Comparison of ENCODE assay signal across 12 mouse cellular contexts in genomic region chr10:82958218-82958761, GRCm38 (mm10). TPM values are rescaled to one million over a fixed set of nuclear protein-coding genes. Genes with fewer than 3 reads are reported as not detected.
A peak's percentile ranks its signal among the peaks of the same experiment; 100 is the strongest.
DNase-seq lines count a peak whose midpoint lies in the region; ATAC-seq and TF ChIP-seq lines count a peak whose summit lies in the region.
"Had no signal": no experiment of that assay in that cellular context is flagged by ENCODE, and none has a peak within 500 bp of the region (broad histone marks: within the 10 kb centered on the region; RNA-seq: fewer than 3 reads in every experiment).

No protein-coding gene starts in this region.

- no peaks in the 10 kb centered on the region for H3K27me3 ChIP-seq in lung, embryonic 14.5 days (ENCODE audit: insufficient read depth, low read length)
- no peaks in the 10 kb centered on the region for H3K27me3 ChIP-seq in midbrain, embryonic 15.5 days (replicated peaks)
- H3K27me3 ChIP-seq: neural tube, embryonic 13.5 days had no signal

- no peak overlapping the region for H3K9ac ChIP-seq in lung, embryonic 14.5 days
- H3K9ac ChIP-seq in midbrain, embryonic 15.5 days: no peak overlapping the region
- H3K9ac ChIP-seq: neural tube, embryonic 13.5 days had no signal

- H3K36me3 ChIP-seq in lung, embryonic 14.5 days (ENCODE audit: insufficient read depth): no peaks in the 10 kb centered on the region
- H3K36me3 ChIP-seq in midbrain, embryonic 15.5 days (replicated peaks): no peaks in the 10 kb centered on the region
- H3K36me3 ChIP-seq: midbrain, embryonic 10.5 days; neural tube, embryonic 13.5 days had no signal

- H3K4me1 ChIP-seq in lung, embryonic 14.5 days (ENCODE audit: insufficient read depth): no peaks in the 10 kb centered on the region
- H3K4me1 ChIP-seq in midbrain, embryonic 15.5 days: no peaks in the 10 kb centered on the region
- H3K4me1 ChIP-seq: midbrain, embryonic 10.5 days; neural tube, embryonic 13.5 days had no signal

- peak; percentile 15 for DNase-seq in gastrocnemius, adult 18-20 months (ENCODE audit: low spot score)
- DNase-seq in gastrocnemius, postnatal 14 days: no peak
- peak; percentile 27 for DNase-seq in lung, embryonic 14.5 days
- no peak for DNase-seq in lung, postnatal 14 days
- no peak for DNase-seq in layer of hippocampus, adult 11-12 months (ENCODE audit: low spot score)
- DNase-seq: gastrocnemius, postnatal 25 days; kidney, adult 11 months had no signal

- no peak overlapping the region for H3K4me2 ChIP-seq in lung, embryonic 14.5 days
- no peak overlapping the region for H3K4me2 ChIP-seq in midbrain, embryonic 15.5 days
- H3K4me2 ChIP-seq: neural tube, embryonic 13.5 days had no signal

- no peak for TF ChIP-seq CTCF in lung, embryonic 14.5 days (IDR thresholded peaks at IDR 0.05; ENCODE audit: low read depth)

- no peak overlapping the region for H3K4me3 ChIP-seq in lung, embryonic 14.5 days (ENCODE audit: low read depth, low read length)
- no peak overlapping the region for H3K4me3 ChIP-seq in midbrain, embryonic 15.5 days
- H3K4me3 ChIP-seq: midbrain, embryonic 10.5 days; neural tube, embryonic 13.5 days had no signal

- no peaks in the 10 kb centered on the region for H3K9me3 ChIP-seq in lung, embryonic 14.5 days (ENCODE audit: low read depth, low read length)
- H3K9me3 ChIP-seq in midbrain, embryonic 15.5 days: no peaks in the 10 kb centered on the region
- H3K9me3 ChIP-seq: neural tube, embryonic 13.5 days had no signal

- no peak for ATAC-seq in lung, embryonic 14.5 days (ENCODE audit: insufficient read depth)
- ATAC-seq in hematopoietic stem cell, adult 5-6 weeks (replicated peaks in 1 of 2; ENCODE audit: insufficient read depth in 1 of 2, low FRiP score in 2 of 2, low TSS enrichment in 1 of 2, low read depth in 1 of 2, poor library complexity in 2 of 2, severe bottlenecking in 2 of 2): peak; percentile 44 to 59
- peak; percentile 85 for ATAC-seq in neutrophil, adult 5-6 weeks (ENCODE audit: extremely low read depth, insufficient number of reproducible peaks, low FRiP score, poor library complexity, severe bottlenecking)
- no peak for ATAC-seq in midbrain, embryonic 15.5 days (replicated peaks)

- intact Hi-C loops in gastrocnemius, postnatal 14 days (cut with DNase I; ENCODE audit: low total_unique reads): no loop called here

- WGBS in lung, embryonic 14.5 days: 57% methylated on average over 5 of the region's 5 CpGs
- 82% methylated on average over 5 of the region's 5 CpGs for WGBS in midbrain, embryonic 15.5 days

- H3K27ac ChIP-seq in lung, embryonic 14.5 days (ENCODE audit: low read depth): no peak overlapping the region
- no peak overlapping the region for H3K27ac ChIP-seq in midbrain, embryonic 15.5 days
- H3K27ac ChIP-seq: midbrain, embryonic 10.5 days; neural tube, embryonic 13.5 days had no signal

RNA-seq across cellular contexts. Expression of gene Chst11, which starts 27.0 kb away (rescaled TPM):
- under 1 TPM; 0.66 to 0.88 TPM for total RNA-seq in gastrocnemius, adult 18-20 months (2021)
- 1 to 10 TPM; 1.3 to 1.4 TPM for total RNA-seq in gastrocnemius, postnatal 14 days (2021)
- polyA plus RNA-seq in lung, embryonic 14.5 days (2014; fragmentation: Nextera tagmentation; extraction: Ambion mirVana): 2.3 and 2.6 TPM in 2 replicates
- 22.3 and 27.1 TPM in 2 replicates for total RNA-seq in hematopoietic stem cell, adult 5-6 weeks (2017)
- 31.4 and 31.9 TPM in 2 replicates for total RNA-seq in neutrophil, adult 5-6 weeks (2017)
- polyA plus RNA-seq in midbrain, embryonic 15.5 days (2015; fragmentation: Nextera tagmentation; extraction: Ambion mirVana): 3.8 and 4.1 TPM in 2 replicates

Comparison
In these comparisons a context has a peak if more than half of its experiments do, and no peak if none do; other contexts are left out.
1. DNase-seq: peak in gastrocnemius, adult 18-20 months (single experiment) and lung, embryonic 14.5 days (single experiment); none in gastrocnemius, postnatal 14 days (single experiment), lung, postnatal 14 days (single experiment) and layer of hippocampus, adult 11-12 months (single experiment).
2. ATAC-seq: peak in hematopoietic stem cell, adult 5-6 weeks (2 of 2) and neutrophil, adult 5-6 weeks (single experiment); none in lung, embryonic 14.5 days (single experiment) and midbrain, embryonic 15.5 days (single experiment).